Mouse (Mus musculus) embryonic facial prominence, embryonic 12.5 days (tissue): ENCODE data around the gene Exoc4. TPM values are rescaled to one million over a fixed set of nuclear protein-coding genes. Genes with fewer than 3 reads are reported as not detected.

ENCODE experiments used
- ATAC-seq: fragments of 200-750 bp; cut with Nextera tagmentation; 2 replicates; pipeline ENCODE4 v1.8.0; 2017; ENCODE audit not compliant: insufficient number of reproducible peaks, insufficient read depth, low FRiP score, low TSS enrichment
- H3K27ac ChIP-seq: fragments of 300-500 bp; sonication (generic); 2 replicates; pipeline ENCODE4 v1.5.1; 2016; ENCODE audit warnings: mild to moderate bottlenecking
- H3K27me3 ChIP-seq: fragments of 300-500 bp; sonication (generic); 2 replicates; pipeline ENCODE4 v1.6.1; 2016; ENCODE audit warnings: mild to moderate bottlenecking, moderate library complexity
- H3K36me3 ChIP-seq: fragments of 300-500 bp; sonication (generic); 2 replicates; pipeline ENCODE4 v1.6.1; 2016; ENCODE audit warnings: mild to moderate bottlenecking
- H3K4me1 ChIP-seq: fragments of 300-500 bp; sonication (generic); 2 replicates; pipeline ENCODE4 v1.6.1; 2016
- H3K4me2 ChIP-seq: fragments of 300-500 bp; sonication (generic); replicated peaks from 2 replicates; pipeline ENCODE4 v1.6.1; 2016; ENCODE audit warnings: mild to moderate bottlenecking, moderate library complexity
- H3K4me3 ChIP-seq: fragments of 300-500 bp; sonication (generic); 2 replicates; pipeline ENCODE4 v1.5.1; 2016; ENCODE audit warnings: mild to moderate bottlenecking
- H3K9ac ChIP-seq: fragments of 300-500 bp; sonication (generic); 2 replicates; pipeline ENCODE4 v1.6.1; 2016; ENCODE audit warnings: mild to moderate bottlenecking, moderate library complexity
- H3K9me3 ChIP-seq: fragments of 300-500 bp; sonication (generic); 2 replicates; pipeline ENCODE4 v1.6.1; 2016; ENCODE audit warnings: mild to moderate bottlenecking, moderate library complexity
- WGBS: fragments of 180-500 bp; shearing (Covaris S2); methylation state at CpG from one replicate; pipeline ENCODE4 v1.1.7; 2016; 5-methylcytosine and 5-hydroxymethylcytosine counted together
- polyA plus RNA-seq: library from polyadenylated mRNA; unstranded; fragments of >200 nt; fragmentation: Nextera tagmentation; extraction: Ambion mirVana; gene quantifications from 2 replicates; pipeline ENCODE4 v1.2.1, GENCODE M21; 2016

The Exoc4 gene
- polyA plus RNA-seq, 1 experiment from 2014 or later, result 39.1 TPM

DNA sequence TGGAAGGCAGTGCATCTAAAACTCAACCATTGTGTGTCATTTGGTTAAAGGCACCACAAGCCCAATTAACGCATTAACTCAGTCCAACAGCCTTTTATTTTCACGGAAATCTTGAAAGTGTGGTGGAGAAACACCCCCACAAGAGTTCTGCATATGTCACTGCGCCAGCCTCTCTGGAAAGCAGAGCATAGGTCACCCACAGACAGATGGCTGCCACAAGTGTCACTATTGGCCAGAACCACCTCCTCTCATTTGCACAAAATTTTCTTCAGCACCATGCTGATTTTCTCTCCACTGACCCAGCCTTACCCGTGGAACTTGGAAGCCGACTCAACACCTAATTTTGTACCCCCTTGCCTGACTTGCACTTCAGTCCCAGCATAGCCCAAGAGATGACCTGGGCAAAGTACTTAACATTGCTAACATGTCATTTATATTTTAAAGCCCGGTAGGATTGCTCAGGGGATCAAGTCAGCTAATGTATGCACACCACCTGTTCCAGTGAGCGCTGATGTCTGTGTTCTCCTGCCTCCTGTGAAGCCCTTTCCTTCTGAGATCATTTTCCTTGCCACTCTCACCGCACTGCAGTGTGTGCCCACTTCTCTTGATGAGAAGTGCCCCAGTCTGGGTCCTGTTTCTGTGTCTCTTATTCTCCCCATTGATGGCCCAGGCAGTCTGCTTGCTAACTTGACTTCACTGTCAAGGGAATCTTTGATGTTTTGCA lies 625.6 kb downstream of the Exoc4 start:
- no peak overlapping the region for H3K27ac ChIP-seq
- no peak overlapping the region for H3K4me2 ChIP-seq
- 0 out of 2 replicates have a peak, but pooled peaks cover 2% of the 10 kb centered on the region for H3K4me1 ChIP-seq
- no peaks in the 10 kb centered on the region for H3K36me3 ChIP-seq
- WGBS, result 66% methylated on average over 8 of the region's 8 CpGs
- H3K9me3 ChIP-seq, result no peaks in the 10 kb centered on the region
- H3K9ac ChIP-seq, result no peak overlapping the region
- no peak overlapping the region for H3K4me3 ChIP-seq
- no peaks in the 10 kb centered on the region for H3K27me3 ChIP-seq
- no peak for ATAC-seq

DNA sequence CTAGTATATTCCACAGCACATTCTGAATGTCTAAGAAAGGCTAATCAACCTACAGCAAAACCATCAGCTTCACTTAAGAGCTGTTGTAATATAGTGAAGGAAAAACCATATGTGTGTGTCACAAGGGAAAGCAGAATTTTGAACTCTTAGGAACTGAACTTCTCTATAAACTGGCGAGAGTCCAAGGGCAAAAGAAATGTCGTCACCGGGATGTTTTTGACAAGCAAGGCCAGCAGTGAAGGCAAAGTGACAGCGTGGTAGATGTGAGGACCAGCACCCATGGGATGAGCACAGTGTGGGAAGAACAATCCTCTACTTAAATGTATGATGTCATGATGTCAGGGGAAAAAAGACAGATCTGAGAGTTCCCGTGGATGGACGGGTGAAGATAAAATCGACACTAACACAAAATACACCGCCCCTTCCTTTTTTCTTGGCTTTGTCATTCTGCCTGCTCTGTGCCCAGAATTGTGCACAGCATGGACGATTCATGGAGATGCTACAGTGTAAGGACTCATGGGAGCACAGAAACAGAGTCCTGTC lies 635.3 kb downstream of the Exoc4 start:
- Histone ChIP-seq H3K9me3 (no peaks in the 10 kb centered on the region), H3K4me1 (no peaks in the 10 kb centered on the region), H3K4me3 (no peak overlapping the region), H3K9ac (no peak overlapping the region), H3K27me3 (no peaks in the 10 kb centered on the region), H3K27ac (no peak overlapping the region), H3K36me3 (no peaks in the 10 kb centered on the region), H3K4me2 (no peak overlapping the region)
- 88% methylated on average over 9 of the region's 9 CpGs for WGBS
- ATAC-seq, result no peak

DNA sequence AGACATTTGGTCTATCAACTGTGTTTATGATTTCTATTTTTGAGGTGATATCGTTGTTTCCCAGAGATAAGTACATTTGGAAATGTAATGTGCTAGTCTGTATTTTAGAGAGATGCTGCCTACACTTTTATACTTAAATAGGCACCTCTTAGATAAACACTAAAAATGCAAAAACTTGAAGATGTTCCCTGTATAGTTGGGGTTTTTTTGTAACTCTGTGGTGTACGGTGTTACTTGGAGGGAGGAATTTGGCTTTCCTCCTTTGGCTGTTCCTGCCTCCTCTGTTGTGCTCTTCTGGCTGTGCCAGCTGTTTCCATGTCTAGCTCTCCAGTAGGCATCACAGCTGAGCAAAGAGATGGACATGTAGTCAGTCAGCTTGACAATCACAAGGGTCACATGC lies 638.1 kb downstream of the Exoc4 start:
- WGBS, result 92% methylated on average over 2 of the region's 2 CpGs
- H3K27ac ChIP-seq, result no peak overlapping the region
- ATAC-seq, result no peak

DNA sequence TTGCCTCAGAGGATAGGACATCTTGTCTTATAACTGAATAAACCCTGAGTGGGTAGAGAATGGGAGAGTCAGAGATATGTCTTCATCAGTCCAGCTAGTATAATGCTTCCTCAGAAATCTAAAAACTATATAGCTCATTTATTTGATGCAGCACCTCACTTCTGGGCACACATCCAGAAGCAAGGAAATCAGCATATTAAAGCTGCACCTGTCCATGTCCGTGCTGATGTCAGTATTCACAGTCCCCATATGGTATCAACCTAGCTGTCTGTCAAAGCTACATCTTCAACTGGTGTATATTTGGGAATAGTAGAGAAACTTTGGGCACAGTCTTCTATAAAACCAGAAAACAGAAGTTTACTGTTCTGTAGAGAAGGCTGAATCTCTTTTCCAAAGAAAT lies 642.0 kb downstream of the Exoc4 start:
- Histone ChIP-seq H3K9ac (no peak overlapping the region), H3K9me3 (no peaks in the 10 kb centered on the region), H3K4me3 (no peak overlapping the region), H3K27me3 (no peaks in the 10 kb centered on the region), H3K36me3 (no peaks in the 10 kb centered on the region), H3K27ac (no peak overlapping the region), H3K4me1 (no peaks in the 10 kb centered on the region), H3K4me2 (no peak overlapping the region)
- 90% methylated on average over 1 of the region's 1 CpGs for WGBS
- no peak for ATAC-seq

More for the DNA sequence above, 638.1 kb downstream of the Exoc4 start:
- Histone ChIP-seq H3K4me3 (no peak overlapping the region), H3K9ac (no peak overlapping the region), H3K9me3 (no peaks in the 10 kb centered on the region), H3K36me3 (no peaks in the 10 kb centered on the region), H3K27me3 (no peaks in the 10 kb centered on the region), H3K4me2 (no peak overlapping the region), H3K4me1 (no peaks in the 10 kb centered on the region)

DNA sequence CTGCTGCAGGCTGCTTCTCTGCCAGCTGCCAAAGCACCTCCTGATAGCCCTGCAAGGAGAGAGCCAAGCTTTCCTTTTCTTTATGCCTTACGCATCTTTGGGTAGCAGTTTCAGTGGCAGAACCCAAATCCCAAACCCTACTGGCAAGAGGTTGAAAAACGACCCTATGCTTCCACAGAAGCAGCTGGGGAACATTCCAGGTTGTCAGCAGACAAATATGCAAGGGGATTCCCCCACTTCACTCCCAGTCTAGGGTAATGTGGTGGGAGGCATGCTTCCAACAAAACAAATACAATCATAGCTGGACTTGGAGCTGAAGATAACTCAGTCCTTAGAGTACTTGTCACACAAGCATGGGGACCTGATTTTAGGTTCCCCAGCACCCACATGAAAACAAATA lies 643.3 kb downstream of the Exoc4 start:
- H3K4me3 ChIP-seq, result no peak overlapping the region
- no peak overlapping the region for H3K4me2 ChIP-seq
- no peak overlapping the region for H3K27ac ChIP-seq
- no peaks in the 10 kb centered on the region for H3K9me3 ChIP-seq
- WGBS, result 51% methylated on average over 2 of the region's 2 CpGs
- H3K4me1 ChIP-seq, result no peaks in the 10 kb centered on the region
- H3K36me3 ChIP-seq, result no peaks in the 10 kb centered on the region
- no peak for ATAC-seq
- no peak overlapping the region for H3K9ac ChIP-seq
- H3K27me3 ChIP-seq, result no peaks in the 10 kb centered on the region

DNA sequence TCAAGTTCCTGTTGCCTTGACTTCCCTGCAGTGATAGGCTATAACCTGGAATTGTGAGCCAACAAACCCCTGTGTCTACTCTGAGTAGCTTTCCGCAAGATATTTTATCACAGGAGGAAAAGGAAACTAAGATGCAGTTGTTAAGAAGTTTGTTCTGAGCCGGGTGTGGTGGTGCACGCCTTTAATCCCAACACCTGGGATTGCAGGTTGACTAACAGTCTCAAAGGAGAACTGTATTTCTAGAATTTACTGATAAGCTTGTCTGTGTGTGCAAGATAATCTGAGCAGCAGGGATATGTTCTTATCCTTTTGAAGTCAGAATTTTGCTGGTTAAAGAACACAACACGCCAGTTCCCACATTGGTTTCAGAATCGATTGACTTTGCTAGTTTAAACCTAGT lies 651.1 kb downstream of the Exoc4 start:
- Histone ChIP-seq H3K27ac (no peak overlapping the region), H3K4me3 (no peak overlapping the region), H3K9ac (no peak overlapping the region), H3K9me3 (no peaks in the 10 kb centered on the region), H3K4me2 (no peak overlapping the region), H3K4me1 (no peaks in the 10 kb centered on the region), H3K36me3 (no peaks in the 10 kb centered on the region), H3K27me3 (no peaks in the 10 kb centered on the region)
- WGBS, result 89% methylated on average over 5 of the region's 5 CpGs
- no peak for ATAC-seq

DNA sequence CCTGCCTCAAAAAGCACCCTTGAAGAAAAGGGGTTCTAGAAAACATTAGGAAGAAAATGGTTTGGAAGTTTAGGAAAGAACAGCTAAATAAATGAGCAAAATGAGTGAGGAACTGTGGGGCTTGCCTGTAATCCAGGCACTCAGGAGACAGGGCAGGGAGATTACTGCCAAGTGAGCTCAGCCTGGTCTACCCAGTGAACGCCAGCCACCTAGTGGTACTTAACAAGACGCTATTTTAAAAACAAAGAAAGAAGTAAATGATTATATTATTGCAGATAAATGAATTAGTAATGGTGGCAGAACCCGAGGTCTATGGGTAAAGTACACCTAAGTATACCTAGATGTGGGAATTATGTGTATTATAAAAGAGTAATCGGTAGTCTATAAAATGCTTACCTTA lies 651.7 kb downstream of the Exoc4 start:
- Histone ChIP-seq H3K27me3 (no peaks in the 10 kb centered on the region), H3K4me2 (no peak overlapping the region), H3K9ac (no peak overlapping the region), H3K4me1 (no peaks in the 10 kb centered on the region), H3K9me3 (no peaks in the 10 kb centered on the region), H3K27ac (no peak overlapping the region), H3K4me3 (no peak overlapping the region), H3K36me3 (no peaks in the 10 kb centered on the region)
- 78% methylated on average over 4 of the region's 4 CpGs for WGBS
- ATAC-seq, result no peak

DNA sequence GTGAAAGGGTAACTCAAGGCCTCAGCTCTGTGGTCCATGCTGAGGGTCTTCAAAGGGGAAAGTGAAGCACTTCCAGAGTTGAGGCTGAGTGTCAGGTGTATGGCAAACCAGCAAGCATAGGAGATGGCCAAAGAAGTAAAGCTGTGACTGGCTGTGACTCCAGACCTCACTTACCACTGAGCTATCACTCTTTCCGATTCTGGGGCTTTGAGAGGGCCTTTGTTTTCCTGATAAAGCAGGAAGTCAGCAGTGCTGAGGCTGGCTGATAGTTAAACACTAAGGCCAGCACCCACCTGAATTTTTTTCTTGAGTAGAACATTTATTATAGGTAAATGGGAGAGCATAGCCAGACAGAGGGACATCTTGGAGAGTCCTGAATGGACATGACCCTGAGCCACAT lies 656.2 kb downstream of the Exoc4 start:
- no peak for ATAC-seq
- H3K4me1 ChIP-seq, result no peaks in the 10 kb centered on the region
- no peaks in the 10 kb centered on the region for H3K9me3 ChIP-seq
- H3K36me3 ChIP-seq, result no peaks in the 10 kb centered on the region
- H3K27me3 ChIP-seq, result no peaks in the 10 kb centered on the region
- no peak overlapping the region for H3K9ac ChIP-seq
- no peak overlapping the region for H3K27ac ChIP-seq
- H3K4me2 ChIP-seq, result no peak overlapping the region
- H3K4me3 ChIP-seq, result no peak overlapping the region
- WGBS, result 62% methylated on average over 1 of the region's 1 CpGs

DNA sequence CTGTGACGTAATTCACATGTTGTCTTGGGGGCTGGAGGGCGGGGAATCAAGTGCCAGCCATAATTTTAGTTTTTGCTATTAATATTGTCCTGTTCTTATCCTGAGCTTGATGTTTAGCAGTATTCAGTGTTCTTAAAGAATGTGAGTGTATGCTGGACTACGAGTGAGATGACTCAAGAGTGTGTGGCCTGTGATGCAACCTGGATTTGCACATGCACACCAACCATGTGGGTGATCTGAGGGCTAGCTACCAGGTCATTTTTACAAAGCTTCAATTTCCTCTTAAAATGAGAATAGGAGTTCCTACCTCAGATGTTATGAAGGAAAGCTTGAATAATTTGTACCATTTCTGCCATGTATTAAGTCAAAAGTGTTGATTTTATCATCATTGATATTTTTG lies 661.8 kb downstream of the Exoc4 start:
- Histone ChIP-seq H3K27ac (no peak overlapping the region), H3K4me1 (no peaks in the 10 kb centered on the region), H3K4me2 (no peak overlapping the region), H3K9ac (no peak overlapping the region), H3K9me3 (no peaks in the 10 kb centered on the region), H3K36me3 (no peaks in the 10 kb centered on the region), H3K27me3 (no peaks in the 10 kb centered on the region), H3K4me3 (no peak overlapping the region)
- WGBS, result 81% methylated on average over 3 of the region's 3 CpGs
- ATAC-seq, result no peak

DNA sequence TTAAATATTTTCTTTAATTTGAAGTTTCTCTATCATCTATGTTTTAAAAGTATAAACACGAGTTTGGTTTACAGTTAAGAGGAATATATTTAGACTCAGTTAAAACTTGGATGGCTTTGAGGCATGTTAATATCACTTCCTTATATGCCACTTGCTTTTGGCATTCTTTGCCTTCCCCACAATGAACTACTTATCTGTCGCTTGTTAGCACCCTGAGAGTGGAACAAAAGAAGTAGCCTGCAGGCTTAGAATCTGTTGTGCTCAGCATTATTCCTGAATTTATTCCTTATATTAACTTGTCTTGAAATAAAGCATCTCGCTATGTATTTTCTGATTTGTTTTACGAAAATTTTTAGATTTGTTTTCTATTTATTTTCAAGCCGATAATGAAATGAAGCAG lies 664.2 kb downstream of the Exoc4 start:
- H3K36me3 ChIP-seq, result no peaks in the 10 kb centered on the region
- no peak overlapping the region for H3K9ac ChIP-seq
- 70% methylated on average over 5 of the region's 5 CpGs for WGBS
- no peak overlapping the region for H3K27ac ChIP-seq
- no peak for ATAC-seq
- no peaks in the 10 kb centered on the region for H3K4me1 ChIP-seq
- no peaks in the 10 kb centered on the region for H3K9me3 ChIP-seq
- H3K27me3 ChIP-seq, result no peaks in the 10 kb centered on the region
- no peak overlapping the region for H3K4me3 ChIP-seq
- no peak overlapping the region for H3K4me2 ChIP-seq

DNA sequence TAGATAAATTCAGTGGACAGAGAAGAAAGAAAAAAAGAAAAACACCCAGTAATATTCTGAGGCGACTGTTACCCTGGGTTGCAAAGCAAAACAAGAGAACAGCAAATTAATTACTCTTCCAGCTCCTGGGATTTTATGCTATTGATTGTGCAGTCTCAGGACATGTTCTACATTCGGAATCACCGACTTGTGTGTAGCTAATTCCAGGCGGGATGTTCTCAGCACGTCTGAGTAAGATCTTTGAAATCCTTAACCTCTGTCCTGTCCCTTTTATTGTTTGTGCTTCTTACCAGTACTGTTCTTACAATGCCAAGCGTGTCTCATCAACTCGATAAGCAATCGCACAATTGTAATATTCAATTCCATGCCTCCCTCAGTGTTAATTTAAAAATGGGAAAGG lies 664.6 kb downstream of the Exoc4 start:
- Histone ChIP-seq H3K4me1 (no peaks in the 10 kb centered on the region), H3K9me3 (no peaks in the 10 kb centered on the region), H3K4me3 (no peak overlapping the region), H3K27ac (no peak overlapping the region), H3K36me3 (no peaks in the 10 kb centered on the region), H3K27me3 (no peaks in the 10 kb centered on the region), H3K4me2 (no peak overlapping the region), H3K9ac (no peak overlapping the region)
- 74% methylated on average over 8 of the region's 8 CpGs for WGBS
- no peak for ATAC-seq

DNA sequence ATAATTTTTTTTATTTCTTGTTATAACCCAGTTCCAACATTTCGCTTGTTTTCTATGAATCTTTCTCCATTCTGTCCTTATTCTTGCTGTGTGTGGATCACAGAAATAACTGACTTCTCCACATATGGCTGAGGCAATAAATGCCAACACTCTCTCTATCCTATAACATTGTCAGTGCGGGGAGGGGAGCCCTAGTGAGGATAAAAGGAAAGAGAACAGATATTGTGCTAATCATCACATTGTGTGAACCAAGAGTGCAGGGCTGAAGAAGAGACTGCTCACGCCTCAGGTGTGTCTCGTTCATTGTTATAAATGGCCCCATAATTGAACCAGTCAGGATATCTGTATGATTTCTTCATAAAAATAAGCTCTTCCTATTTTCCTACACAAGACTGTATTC lies 665.1 kb downstream of the Exoc4 start:
- Histone ChIP-seq H3K27me3 (no peaks in the 10 kb centered on the region), H3K4me2 (no peak overlapping the region), H3K27ac (no peak overlapping the region), H3K4me1 (no peaks in the 10 kb centered on the region), H3K4me3 (no peak overlapping the region), H3K9me3 (no peaks in the 10 kb centered on the region), H3K36me3 (no peaks in the 10 kb centered on the region), H3K9ac (no peak overlapping the region)
- 90% methylated on average over 4 of the region's 4 CpGs for WGBS
- ATAC-seq, result no peak
